Mouse (Mus musculus) urinary bladder, postnatal 10 days (tissue): ENCODE measurements around the gene Oprm1.
"Not testable (repeated sequence)": the region's sequence is repeated elsewhere in the genome, so short reads cannot be mapped to it uniquely, and the experiment has no call there.

ENCODE experiments used
- DNase-seq: peaks from one replicate; pipeline ENCODE4 v3.0.0; 2022; ENCODE audit warnings: low spot score

The Oprm1 gene

DNA sequence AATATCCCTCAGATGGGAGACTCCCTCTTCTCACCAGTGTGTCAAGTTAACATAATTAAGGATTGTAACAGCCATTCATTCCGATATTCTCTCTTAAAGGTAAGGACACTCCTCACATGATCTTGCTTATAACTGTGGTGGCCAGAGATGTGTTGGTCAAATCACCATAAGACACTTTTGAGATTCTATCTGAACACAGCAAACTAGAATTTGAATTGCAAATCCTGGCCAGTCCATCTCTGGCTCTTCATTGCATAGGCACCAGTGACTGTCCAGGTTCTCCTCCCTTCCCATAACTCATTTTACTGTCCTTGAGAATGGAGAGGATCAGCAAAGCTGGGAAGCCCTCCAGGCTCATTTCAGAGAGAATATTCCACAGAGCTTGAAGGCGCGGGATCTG is at the start of gene Oprm1:
Gene Oprm1, plus strand, starts transcription at position 301 of the 400 bp plus-strand sequence.
- DNase-seq: no peak

- DNase-seq: no peak
Measured at GRCm38 (mm10) chr10:6717181-6717948, 40.9 kb upstream of the Oprm1 start.

- DNase-seq: no peak
Measured at GRCm38 (mm10) chr10:6723765-6724164, 34.5 kb upstream of the Oprm1 start.

DNA sequence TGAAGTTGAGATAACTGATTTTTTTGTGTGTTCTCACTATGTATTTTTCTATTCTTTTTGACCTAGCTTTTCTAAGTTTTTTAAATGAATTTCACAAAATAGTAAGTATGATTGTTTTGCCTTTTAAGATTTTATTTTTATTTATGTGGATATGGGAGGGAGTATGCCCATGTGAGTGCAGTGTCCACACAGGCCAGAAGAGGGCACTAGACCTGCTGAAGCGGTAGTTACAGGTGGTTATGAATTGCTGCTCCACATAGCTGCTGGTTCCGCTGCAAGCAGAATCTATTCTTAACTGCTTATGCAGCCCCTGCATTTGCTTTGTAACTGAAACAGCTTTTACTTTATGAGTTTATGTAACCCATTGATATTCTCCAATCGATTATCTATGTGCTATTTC is 29.8 kb upstream of the Oprm1 start:
- DNase-seq: no peak

GRCm38 (mm10) chr10:6753375-6753774 is 4.9 kb upstream of the Oprm1 start:
- no peak for DNase-seq

DNA sequence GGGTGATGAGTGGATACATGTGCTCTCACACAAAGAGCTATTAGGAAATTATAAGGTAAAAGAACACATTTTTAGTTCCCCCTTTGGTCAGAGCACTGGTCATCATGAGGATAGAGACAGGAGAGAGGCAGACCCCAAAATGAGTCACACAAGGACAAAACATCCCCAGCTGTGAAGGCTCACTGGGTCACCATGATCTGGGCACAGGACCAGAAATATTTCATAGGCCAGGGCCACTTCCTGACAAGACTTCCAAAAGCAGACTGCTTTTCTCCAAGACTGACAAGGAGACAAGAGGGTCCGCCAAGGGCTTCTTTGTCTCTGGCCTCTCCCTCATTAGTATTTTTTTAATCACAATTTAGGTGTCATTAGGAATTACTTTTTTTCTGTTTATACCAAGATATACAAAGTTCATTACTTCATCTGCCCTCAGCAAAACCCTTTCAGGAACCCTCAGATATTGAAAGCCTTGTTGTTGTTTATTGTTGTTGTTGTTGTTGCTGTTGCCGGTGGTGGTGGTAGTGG is 3.0 kb downstream of the Oprm1 start, which contains the start of gene Gm10945:
Gene Gm10945, minus strand, starts transcription at position 475 of the 525 bp plus-strand sequence.
- no peak for DNase-seq

GRCm38 (mm10) chr10:6788517-6789237 is 30.4 kb downstream of the Oprm1 start:
- DNase-seq: no peak

DNA sequence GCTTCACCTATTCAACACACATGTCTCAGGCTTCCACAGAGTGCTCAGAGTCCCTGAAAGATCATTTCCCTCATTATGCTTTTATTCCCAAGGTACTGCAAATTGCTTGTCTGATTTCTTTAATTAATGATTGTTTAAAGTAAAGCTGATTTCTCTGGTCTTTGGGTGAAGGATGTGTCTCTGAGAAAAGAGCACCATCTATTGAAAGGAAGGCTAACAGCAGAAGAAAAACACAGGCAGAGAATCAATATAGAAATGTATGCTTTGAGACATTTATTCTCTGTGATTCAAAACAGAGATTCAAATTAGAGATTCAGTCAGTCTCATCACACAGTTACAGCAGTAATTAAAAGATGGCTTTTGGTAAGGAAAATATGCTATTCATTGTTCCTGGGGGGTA is 31.9 kb downstream of the Oprm1 start:
- no peak for DNase-seq

DNA sequence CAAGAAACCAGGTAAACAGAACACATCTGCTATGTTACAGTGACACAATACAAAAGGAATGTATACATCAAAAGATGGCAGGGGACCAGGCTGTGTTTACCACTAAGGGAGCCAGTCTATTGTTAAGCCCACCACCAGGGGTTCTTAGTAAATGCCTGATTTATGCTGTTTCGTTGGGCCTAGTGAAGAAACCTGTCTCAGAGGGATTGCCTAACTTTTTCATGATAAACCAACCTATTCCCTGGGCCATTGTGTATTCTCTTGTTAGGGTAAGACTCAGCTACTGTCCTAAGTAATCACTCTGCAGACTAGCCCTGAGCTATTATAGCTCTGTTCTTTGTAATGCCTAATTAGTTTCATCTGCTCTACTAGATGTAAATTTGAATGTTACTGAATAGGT is 62.3 kb downstream of the Oprm1 start:
- DNase-seq: no peak

DNA sequence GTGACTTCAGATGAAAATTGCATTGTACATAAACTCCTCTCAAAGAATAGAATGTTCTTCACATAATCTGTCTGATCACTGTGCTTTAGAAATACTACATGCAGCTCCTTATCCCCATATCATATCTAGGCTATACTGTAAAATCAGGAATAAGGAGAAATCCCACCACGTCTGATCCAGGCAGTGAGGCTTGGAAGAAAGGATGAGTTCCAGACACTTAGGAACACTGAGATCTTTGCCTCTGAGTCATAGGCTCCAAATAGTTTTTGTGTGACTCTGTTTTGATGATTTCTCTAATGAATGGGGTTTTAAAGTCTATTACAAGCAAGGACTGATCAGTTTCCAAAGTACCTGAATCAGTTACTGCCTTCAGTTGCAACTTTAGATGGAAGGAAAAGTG is 83.9 kb downstream of the Oprm1 start:
- DNase-seq: no peak

DNA sequence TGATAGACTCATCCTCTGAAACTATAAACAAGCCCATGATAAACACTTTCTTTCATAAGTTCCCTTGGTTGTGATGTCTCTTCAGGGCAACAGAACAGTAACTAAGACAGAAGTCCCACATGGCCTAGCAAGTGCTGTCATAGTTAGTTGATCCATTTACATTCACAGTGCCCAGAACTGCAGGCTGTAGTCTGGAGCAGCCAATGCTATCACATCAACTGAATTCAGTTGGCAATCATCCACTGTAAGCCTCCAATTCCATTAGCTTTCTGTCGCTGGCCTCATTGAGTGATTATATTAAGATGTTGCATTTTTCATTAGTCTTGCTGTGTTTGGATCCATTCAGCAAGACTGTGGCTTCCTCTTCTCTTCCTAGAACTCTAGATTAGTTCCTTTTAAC is 88.0 kb downstream of the Oprm1 start:
- DNase-seq: no peak

- DNase-seq: no peak
Measured at GRCm38 (mm10) chr10:6848162-6848754, 90.0 kb downstream of the Oprm1 start.

DNA sequence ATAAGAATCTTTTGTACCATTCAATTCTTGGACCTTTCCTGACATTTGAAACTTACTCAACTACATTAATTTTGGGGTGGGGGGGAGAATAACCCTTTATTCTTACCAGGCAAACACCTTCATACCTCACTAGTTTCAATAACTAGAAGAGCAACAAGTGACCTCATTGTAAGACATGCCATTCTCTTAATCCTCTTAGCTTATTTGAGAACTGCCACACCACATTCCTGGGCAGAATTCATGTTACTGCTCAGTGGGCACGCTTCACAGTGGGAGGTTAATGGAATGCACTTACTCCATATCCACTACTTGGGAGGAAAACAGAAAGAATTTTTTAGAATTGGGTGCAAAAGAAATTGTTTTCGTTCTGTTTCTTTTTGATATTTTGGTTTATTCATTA is 90.5 kb downstream of the Oprm1 start:
- DNase-seq: no peak

DNA sequence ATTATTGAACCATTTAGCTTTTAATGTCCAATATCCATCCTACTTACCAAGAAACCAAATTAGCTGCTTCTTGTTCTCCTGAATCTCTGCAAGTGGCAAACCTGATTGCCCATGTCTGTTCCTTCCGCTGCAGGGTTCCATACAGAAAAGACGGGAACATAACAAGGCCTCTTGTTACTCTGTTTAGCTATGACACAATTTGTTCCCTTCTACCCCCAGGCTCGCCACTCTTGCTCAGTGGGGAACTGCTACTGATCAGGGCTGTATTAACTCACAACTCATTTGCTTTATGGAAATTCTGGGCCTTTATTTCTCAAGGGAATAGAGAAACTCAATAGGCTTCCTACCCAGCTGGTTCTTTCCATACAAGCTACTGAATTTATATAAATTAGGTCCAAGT is 97.5 kb downstream of the Oprm1 start:
- DNase-seq: no peak

DNA sequence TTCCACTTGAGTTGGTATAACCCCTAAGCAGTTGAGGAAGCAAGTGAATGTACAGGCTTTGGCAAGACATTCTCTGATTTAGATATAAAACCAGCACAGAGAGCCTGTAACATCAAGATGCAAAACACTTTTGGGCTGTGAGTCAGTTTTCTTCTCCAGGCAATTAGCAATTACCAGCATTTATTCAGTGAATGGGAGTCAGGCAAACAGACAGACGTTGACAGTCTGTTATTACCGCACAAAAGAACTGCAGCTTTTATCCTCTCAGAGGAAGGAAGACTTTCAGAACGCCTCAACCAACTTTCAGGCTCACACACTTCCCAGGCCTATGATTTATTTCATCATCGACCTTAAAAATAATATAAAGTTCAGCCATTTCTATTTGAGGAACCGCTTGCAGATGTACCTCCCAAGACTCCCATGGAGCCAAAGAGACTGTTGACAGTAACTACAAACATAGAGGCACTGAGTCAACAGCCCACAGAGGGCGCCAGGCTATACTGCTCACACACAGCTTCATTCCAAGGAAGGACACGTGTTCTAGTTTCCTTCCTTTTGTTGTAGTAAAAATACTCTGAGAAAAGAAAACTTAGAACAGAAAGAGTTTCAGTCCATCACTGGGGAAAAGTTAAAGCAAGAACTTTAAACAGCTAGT is 113.2 kb downstream of the Oprm1 start:
- DNase-seq: no peak

- no peak for DNase-seq
Measured at GRCm38 (mm10) chr10:6873917-6874316, 115.6 kb downstream of the Oprm1 start.

DNA sequence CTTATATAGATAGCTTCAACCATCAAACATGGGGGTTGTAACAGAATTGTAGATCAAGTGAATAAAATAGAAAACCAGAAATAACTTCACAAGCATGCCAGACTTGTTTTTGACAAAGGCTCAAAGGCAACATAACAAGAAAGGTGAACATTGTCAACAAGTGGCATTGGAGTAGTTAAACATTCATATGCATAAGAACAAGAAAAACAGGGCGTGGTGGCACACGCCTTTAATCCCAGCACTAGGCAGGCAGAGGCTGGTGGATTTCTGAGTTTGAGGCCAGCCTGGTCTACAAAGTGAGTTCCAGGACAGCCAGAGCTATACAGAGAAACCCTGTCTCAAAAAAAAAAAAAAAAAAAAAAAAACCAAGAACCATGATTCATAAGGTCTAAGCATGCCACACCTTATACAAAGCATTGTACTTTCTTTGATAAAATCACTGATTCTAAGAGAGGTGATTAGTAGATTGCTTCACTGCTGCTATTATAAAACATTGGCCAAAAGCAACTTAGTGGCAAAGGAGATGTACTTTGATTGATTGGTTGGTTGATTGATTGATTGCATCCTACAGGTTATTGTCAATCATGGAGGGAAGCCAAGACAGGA is 120.1 kb downstream of the Oprm1 start:
- no peak for DNase-seq

- DNase-seq: not testable (repeated sequence)
Measured at GRCm38 (mm10) chr10:6882041-6882440, 123.7 kb downstream of the Oprm1 start.

DNA sequence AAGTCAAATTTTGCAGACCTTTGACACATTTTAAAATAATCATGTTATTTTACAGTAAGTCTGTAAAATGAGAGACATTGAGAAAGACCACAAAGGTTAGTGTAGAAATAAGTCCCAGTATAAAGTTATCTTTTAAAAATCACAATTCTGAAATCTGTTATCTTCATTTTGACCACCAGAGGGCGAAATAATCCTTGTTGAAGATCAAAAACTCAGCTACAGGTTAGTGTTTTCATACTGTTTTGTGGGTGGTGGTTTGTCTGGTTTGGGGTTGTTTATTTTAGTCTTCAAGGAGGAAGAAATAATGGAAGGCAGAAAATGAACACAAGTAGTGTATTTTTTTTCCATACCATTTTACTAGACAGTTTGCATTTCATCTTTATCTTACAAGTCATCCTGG is 127.2 kb downstream of the Oprm1 start:
- no peak for DNase-seq

GRCm38 (mm10) chr10:6889640-6890245 is 131.4 kb downstream of the Oprm1 start:
- no peak for DNase-seq

GRCm38 (mm10) chr10:6890348-6891009 is 132.2 kb downstream of the Oprm1 start:
- DNase-seq: no peak
